Mouse (Mus musculus): ENCODE results near the gene Rhof.
A peak's percentile ranks its signal among the peaks of the same experiment; 100 is the strongest.
"Not testable (repeated sequence)": the region's sequence is repeated elsewhere in the genome, so short reads cannot be mapped to it uniquely, and the experiment has no call there.

The Rhof gene

DNA sequence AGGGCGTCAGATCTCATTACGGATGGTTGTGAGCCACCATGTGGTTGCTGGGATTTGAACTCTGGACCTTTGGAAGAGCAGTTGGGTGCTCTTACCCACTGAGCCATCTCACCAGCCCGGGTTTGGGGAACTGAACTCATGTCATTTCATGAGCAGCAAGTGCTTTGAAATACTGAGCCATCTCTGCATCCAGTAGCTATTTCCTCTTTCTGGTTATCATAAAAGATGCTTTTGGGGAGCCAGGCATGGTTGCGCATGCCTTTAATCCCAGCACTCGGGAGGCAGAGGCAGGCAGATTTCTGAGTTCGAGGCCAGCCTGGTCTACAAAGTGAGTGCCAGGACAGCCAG is 71.1 kb downstream of the Rhof start:
- DNase-seq: not testable (repeated sequence)

DNA sequence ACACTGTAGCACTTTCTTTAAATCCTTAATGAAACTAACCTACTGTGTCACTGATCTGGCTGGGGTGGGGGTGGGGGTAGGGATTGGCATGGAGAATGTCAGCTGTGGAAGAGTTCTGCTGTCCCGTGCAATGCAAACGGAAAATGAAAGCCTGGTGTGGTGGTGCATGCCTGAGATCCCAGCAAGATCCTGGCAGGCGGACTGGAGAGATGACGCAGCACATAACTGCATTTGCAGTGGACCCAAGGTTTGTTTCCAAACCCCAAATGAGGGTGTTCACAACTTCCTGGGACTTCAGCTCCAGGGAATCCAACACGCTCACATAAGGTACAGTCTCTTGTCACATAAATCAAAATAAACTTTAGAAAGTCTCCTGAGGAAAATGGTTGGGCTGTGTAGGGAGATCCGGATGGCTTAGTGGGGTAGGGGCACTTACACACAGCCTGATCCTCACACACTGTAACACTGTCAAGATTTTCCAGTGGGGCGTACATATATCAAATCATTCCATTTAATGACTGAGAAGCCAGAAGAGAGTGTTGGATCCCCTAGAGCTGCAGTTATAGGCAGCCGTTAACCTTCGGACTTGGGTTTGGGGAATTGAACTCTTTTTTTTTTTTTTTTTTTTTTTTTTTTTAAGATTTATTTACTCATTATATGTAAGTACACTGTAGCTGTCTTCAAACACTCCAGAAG is 71.6 kb downstream of the Rhof start:
- DNase-seq: peak; percentile 43

DNA sequence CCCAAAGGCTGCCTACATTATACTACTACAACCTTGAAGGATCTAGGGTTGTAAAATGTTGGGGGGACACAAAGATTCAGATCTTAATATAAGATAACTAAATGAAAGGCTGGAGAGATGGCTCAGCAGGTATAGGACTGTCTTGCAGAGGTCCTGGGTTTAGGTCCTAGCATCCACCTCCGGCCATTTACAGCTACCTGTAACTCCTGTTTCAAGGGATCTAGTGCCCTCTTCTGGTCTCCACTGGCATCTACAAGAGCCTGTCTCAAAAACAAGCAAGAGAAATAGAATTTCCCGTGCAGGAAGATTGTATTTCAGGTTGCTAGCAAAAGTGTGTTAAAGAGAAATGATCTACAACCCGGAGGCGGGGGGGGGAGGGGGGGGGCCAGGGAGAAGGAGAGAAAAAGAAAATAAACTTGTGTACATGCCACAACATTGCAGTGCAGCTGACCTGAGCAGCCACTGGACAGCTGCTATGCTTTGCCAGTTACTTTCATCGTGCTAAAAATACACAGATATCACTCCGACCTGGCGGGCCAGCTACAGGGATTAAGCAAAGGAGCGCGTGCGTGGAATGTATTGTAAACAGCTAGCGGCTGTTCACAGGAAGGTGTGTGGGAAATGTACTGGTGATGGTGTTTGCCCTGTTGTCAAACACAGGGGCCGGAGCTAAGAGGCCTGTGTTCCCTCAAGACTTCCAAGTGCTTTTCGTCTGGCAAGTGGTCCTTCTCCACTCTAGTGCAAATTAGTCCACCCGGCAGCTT is 72.6 kb downstream of the Rhof start:
- DNase-seq: peak; percentile 69

- DNase-seq: no peak
Observed at GRCm38 (mm10) chr5:123058251-123059102, 74.0 kb downstream of the Rhof start.

DNA sequence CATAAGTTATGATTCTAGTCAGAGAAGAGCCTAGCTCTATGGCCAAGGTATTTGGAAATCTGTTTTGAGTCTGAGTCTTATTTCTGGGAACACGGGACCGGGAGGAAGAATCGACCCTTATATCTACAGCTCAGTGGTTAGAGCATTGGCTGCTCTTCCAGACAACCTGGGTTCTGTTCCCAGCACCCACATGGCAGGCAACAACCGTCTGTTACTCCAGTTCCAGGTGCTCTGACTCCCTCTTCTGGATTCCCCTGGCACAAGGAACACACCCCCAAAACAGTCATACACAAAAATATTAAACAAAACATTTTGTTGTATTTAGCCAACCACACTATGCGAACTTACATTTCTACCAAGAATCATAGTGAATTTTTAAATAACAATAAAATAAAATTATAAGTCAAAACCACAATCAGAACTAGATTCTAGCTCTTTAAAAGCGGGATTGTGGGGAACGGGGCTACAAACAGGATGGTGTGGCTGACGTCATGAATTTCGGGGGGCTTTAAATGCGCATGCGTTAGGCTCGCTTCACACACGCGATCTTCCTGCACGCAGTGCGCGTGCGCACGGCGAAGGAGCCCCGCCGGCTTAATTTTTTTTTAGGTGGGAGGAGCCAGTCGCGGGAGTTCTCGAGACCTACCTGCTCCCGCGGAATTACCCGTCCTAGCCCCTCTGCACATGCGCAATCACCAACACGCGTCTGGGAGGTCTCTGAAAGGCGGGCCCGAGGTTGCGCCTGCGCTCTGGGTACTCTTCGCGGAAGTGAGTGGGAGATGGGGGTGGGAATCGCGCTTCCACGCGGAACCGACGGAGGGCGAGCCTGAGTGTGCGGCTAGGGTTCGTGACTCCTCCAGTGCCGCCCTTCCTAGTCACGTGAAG is 74.9 kb downstream of the Rhof start:
- peak; percentile 100 for DNase-seq
